Mouse (Mus musculus) lung, postnatal 0 days (tissue): ENCODE measurements around the gene Lgr6. TPM values are rescaled to one million over a fixed set of nuclear protein-coding genes. Genes with fewer than 3 reads are reported as not detected.
A peak's percentile ranks its signal among the peaks of the same experiment; 100 is the strongest.

Source experiments
- ATAC-seq: fragments of 200-750 bp; cut with Nextera tagmentation; 2 replicates; pipeline ENCODE4 v1.8.0; 2017; ENCODE audit warnings: moderate library complexity
- DNase-seq: peaks from one replicate; pipeline ENCODE4 v3.0.0-alpha.2; 2016; ENCODE audit warnings: low spot score
- H3K27ac ChIP-seq: fragments of 300-500 bp; sonication (generic); 2 replicates; pipeline ENCODE4 v1.5.1; 2014; ENCODE audit warnings: antibody characterized with exemption, mild to moderate bottlenecking, low read length, mixed read lengths
- H3K27me3 ChIP-seq: fragments of 300-500 bp; sonication (generic); replicated peaks from 2 replicates; pipeline ENCODE4 v1.6.1; 2014; ENCODE audit warnings: low read length, mixed read lengths; ENCODE audit not compliant: insufficient read depth
- H3K36me3 ChIP-seq: fragments of 300-500 bp; sonication (generic); 2 replicates; pipeline ENCODE4 v1.6.1; 2014; ENCODE audit warnings: low read length, mixed read lengths; ENCODE audit not compliant: insufficient read depth
- H3K4me1 ChIP-seq: fragments of 300-500 bp; sonication (generic); 2 replicates; pipeline ENCODE4 v1.6.1; 2014; ENCODE audit warnings: antibody characterized with exemption, low read depth, low read length, mixed read lengths; ENCODE audit not compliant: insufficient read depth
- H3K4me2 ChIP-seq: fragments of 300-500 bp; sonication (generic); replicated peaks from 2 replicates; pipeline ENCODE4 v1.6.1; 2014; ENCODE audit warnings: low read depth, mild to moderate bottlenecking, low read length, moderate library complexity, mixed read lengths
- H3K4me3 ChIP-seq: fragments of 300-500 bp; sonication (generic); 2 replicates; pipeline ENCODE4 v1.5.1; 2014; ENCODE audit warnings: low read depth, low read length
- H3K9ac ChIP-seq: fragments of 300-500 bp; sonication (generic); replicated peaks from 2 replicates; pipeline ENCODE4 v1.6.1; 2014; ENCODE audit warnings: low read depth, mild to moderate bottlenecking
- H3K9me3 ChIP-seq: fragments of 300-500 bp; sonication (generic); 2 replicates; pipeline ENCODE4 v1.6.1; 2016; ENCODE audit warnings: low read length, mixed read lengths
- CTCF ChIP-seq: IDR thresholded peaks from 2 replicates; pipeline ENCODE4 v1.5.1; 2016; ENCODE audit warnings: antibody characterized with exemption, mild to moderate bottlenecking
- EP300 ChIP-seq: IDR thresholded peaks from 2 replicates; pipeline ENCODE4 v1.6.1; 2016; ENCODE audit warnings: antibody characterized with exemption, mild to moderate bottlenecking, control low read depth
- WGBS: fragments of 180-500 bp; shearing (Covaris S2); extraction: QIAGEN DNeasy Blood & Tissue Kit; methylation state at CpG from one replicate; pipeline ENCODE4 v1.1.7; 2014; 5-methylcytosine and 5-hydroxymethylcytosine counted together
- polyA plus RNA-seq: library from polyadenylated mRNA; unstranded; fragments of >200 nt; fragmentation: Nextera tagmentation; extraction: Ambion mirVana; gene quantifications from 2 replicates; pipeline ENCODE4 v1.2.1, GENCODE M21; 2015

The Lgr6 gene
- polyA plus RNA-seq, 1 experiment from 2014 or later, result 2.9 TPM

DNA sequence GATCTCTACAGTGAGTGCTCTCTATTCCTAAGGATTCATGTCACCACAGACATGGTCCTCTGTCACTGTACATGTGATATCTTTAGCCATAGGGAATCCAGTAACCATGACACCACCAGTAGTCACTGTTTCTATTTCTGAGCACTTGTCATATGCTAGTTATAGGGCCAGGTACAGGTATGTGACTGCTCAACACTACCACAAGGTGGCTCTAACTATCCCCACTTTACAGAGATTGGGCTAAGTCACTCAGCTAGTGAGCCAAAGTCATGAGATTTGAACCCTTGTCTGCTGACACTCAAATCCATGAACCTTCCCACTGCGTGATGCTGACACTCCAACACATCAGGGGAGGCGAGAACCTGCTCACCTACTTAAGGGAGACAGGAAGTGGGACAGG lies 75.0 kb downstream of the Lgr6 start:
- H3K4me1 ChIP-seq, result no peaks in the 10 kb centered on the region
- TF ChIP-seq CTCF, result peak; percentile 29; the same call in 1 of the 2 replicates
- no peak for TF ChIP-seq EP300
- H3K27me3 ChIP-seq, result no peaks in the 10 kb centered on the region
- H3K9ac ChIP-seq, result no peak overlapping the region
- no peak overlapping the region for H3K4me3 ChIP-seq
- ATAC-seq, result no peak
- 74% methylated on average over 2 of the region's 2 CpGs for WGBS
- no peak for DNase-seq
- H3K36me3 ChIP-seq, result no peaks in the 10 kb centered on the region
- 0 out of 2 replicates have a peak, but pooled peaks cover 3% of the 10 kb centered on the region for H3K9me3 ChIP-seq
- no peak overlapping the region for H3K27ac ChIP-seq
- no peak overlapping the region for H3K4me2 ChIP-seq

DNA sequence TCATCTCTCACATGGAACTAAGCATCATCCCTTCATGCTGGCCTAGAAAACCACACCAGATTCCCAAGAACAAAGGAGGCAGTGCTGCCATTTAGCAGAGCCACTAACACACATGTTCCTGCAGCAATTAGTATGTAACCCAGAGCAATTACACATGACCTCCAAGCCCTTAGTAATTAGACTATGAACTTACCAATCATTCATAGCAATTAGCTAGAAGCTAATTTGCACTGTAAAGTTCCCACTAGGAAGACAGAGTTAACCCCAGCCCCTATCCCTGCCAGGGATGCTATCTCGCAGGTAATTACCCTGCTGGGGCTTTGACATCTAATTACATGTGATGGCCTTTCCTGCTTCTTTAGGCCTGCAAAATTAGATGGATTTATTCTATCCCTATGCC lies 78.8 kb downstream of the Lgr6 start:
- peaks cover 2% of the 10 kb centered on the region; the same call in 1 of the 2 replicates for H3K4me1 ChIP-seq
- no peak for ATAC-seq
- H3K4me2 ChIP-seq, result no peak overlapping the region
- no peaks in the 10 kb centered on the region for H3K36me3 ChIP-seq
- H3K9me3 ChIP-seq, result 0 out of 2 replicates have a peak, but pooled peaks cover 3% of the 10 kb centered on the region
- DNase-seq, result no peak
- TF ChIP-seq EP300 (no peak), CTCF (no peak)
- no peak overlapping the region for H3K27ac ChIP-seq
- no peak overlapping the region for H3K4me3 ChIP-seq
- H3K9ac ChIP-seq, result no peak overlapping the region
- H3K27me3 ChIP-seq, result no peaks in the 10 kb centered on the region
- 85% methylated on average over 1 of the region's 1 CpGs for WGBS

DNA sequence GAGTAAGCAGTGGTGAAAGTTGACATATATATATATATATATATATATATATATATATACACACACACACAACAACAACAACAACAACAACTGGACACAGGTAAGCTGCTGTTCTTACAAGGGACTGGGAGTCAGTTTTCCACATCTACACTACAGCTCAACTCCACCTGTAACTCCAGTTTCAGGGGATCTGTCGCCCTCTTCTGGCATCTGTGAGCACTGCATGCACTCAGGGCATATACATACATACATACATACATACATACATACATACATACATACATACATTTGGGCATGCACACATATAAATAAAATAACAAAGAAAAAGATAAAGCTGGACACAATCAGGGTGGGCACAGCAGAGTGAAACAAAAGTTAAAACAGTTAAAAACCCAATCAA lies 81.5 kb downstream of the Lgr6 start:
- TF ChIP-seq CTCF (peak; percentile 34; the same call in 1 of the 2 replicates), EP300 (no peak)
- DNase-seq, result no peak
- Histone ChIP-seq H3K36me3 (no peaks in the 10 kb centered on the region), H3K9me3 (0 out of 2 replicates have a peak, but pooled peaks cover 3% of the 10 kb centered on the region), H3K4me2 (no peak overlapping the region), H3K4me1 (peaks cover 8% of the 10 kb centered on the region; the same call in 1 of the 2 replicates), H3K4me3 (no peak overlapping the region), H3K27me3 (no peaks in the 10 kb centered on the region), H3K9ac (no peak overlapping the region), H3K27ac (no peak overlapping the region)
- no peak for ATAC-seq
- WGBS, result 67% methylated on average over 1 of the region's 1 CpGs

DNA sequence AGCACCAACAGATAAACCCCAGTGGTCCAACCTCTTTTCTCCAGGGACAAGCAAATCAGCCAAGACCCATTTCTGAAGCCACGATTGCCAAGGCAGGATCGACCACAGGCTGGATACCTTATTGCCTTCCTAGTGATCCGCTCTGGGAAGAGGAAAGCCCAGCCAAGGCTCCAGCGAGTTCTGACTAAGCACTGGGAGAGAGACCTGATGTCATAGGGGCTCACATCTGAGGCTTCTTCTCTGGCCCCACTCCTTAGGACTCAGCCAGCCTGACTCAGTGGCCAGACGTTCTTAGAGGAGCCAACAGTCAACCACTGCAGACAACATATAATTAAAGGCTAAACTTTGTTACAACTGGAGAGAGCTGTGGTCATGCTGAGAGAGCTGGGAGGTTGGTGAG lies 83.1 kb downstream of the Lgr6 start:
- Histone ChIP-seq H3K9me3 (no peaks in the 10 kb centered on the region), H3K4me1 (peaks cover 8% of the 10 kb centered on the region; the same call in 1 of the 2 replicates), H3K27me3 (no peaks in the 10 kb centered on the region), H3K27ac (no peak overlapping the region), H3K9ac (no peak overlapping the region), H3K36me3 (no peaks in the 10 kb centered on the region), H3K4me3 (no peak overlapping the region), H3K4me2 (no peak overlapping the region)
- DNase-seq (no peak), ATAC-seq (no peak)
- 74% methylated on average over 5 of the region's 5 CpGs for WGBS
- no peak for TF ChIP-seq EP300
- TF ChIP-seq CTCF, result no peak

DNA sequence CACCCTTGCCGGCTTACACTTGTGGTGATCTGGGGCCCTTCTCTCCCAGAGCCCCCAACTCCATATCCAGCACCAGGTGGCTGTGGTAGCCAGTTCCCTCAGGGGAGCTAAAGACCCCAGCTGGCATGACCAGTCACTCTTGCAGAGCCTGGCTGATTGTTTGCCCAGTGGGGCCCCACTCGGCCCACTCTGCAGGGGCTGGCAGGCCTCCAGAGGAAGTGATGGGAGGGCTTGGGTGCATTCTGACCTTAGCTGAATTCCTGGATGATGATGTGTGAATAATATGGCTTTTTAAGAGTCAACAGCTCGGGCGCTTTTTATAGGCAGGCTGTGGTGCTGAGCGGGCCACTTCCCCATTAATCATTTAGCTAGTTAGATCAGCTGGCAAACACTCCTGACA lies 84.1 kb downstream of the Lgr6 start:
- WGBS, result 2% methylated on average over 5 of the region's 5 CpGs

DNA sequence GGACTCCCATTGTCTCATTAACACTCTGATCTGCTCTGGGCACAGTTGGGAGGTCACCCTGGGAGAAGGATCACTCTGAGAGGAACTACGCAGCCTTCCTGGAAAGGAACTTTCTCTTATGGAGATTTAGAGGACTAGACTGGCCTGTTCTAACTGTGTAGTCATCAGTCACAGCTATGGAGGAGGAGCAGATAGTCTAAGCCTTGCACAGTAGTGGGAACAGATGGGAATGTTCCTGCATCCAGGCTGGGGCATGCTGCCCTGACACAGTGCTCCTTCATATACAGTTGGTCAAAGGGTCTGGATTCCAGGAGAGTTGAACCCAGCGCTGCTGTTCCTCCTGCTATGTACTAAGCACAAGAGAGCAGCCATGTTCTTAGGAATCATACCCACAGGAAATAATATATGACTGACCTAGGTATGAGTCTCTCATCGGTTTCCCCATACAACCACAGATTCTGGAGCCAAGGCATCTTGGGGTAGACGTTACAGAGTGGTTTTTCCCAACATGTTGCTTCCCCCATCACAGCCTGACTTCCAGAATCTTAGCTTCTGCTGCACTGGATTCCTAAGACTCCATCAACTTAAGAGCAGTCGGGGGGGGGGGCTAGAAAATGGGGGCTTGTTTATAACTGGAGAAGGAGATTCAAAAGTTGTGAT lies 84.7 kb downstream of the Lgr6 start:
- Histone ChIP-seq H3K4me2 (no peak overlapping the region), H3K9ac (no peak overlapping the region), H3K27me3 (no peaks in the 10 kb centered on the region), H3K4me1 (peaks cover 8% of the 10 kb centered on the region; the same call in 1 of the 2 replicates), H3K9me3 (no peaks in the 10 kb centered on the region), H3K36me3 (no peaks in the 10 kb centered on the region), H3K4me3 (no peak overlapping the region), H3K27ac (no peak overlapping the region)
- TF ChIP-seq CTCF (no peak), EP300 (no peak)
- WGBS, result 48% methylated on average over 5 of the region's 5 CpGs
- ATAC-seq (no peak), DNase-seq (no peak)

More for the DNA sequence above, 84.1 kb downstream of the Lgr6 start:
- Histone ChIP-seq H3K4me1 (peaks cover 8% of the 10 kb centered on the region; the same call in 1 of the 2 replicates), H3K27me3 (no peaks in the 10 kb centered on the region), H3K9me3 (no peaks in the 10 kb centered on the region), H3K36me3 (no peaks in the 10 kb centered on the region), H3K27ac (no peak overlapping the region), H3K9ac (no peak overlapping the region), H3K4me3 (no peak overlapping the region), H3K4me2 (no peak overlapping the region)
- peak; percentile 40 for DNase-seq
- TF ChIP-seq CTCF (no peak), EP300 (no peak)
- peak; percentile 30; the same call in 1 of the 2 replicates for ATAC-seq
